Mouse (Mus musculus) CH12.LX (cell line): ENCODE data around the gene Best1. TPM values are rescaled to one million over a fixed set of nuclear protein-coding genes. Genes with fewer than 3 reads are reported as not detected.

Experiments
- DNase-seq: peaks from one replicate; pipeline ENCODE4 v3.0.0-alpha.2; 2013; ENCODE audit errors: extremely low read depth
- H3K27ac ChIP-seq: 2 replicates; pipeline ENCODE4 v1.5.1; 2012; ENCODE audit warnings: low read depth, mild to moderate bottlenecking, control low read depth, moderate library complexity; ENCODE audit not compliant: insufficient read depth
- H3K27me3 ChIP-seq: replicated peaks from 2 replicates; pipeline ENCODE3; 2012; ENCODE audit warnings: inconsistent platforms
- H3K36me3 ChIP-seq, 2 experiments: replicated peaks in 1 of 2; 2 replicates each; pipeline versions ENCODE3 to v1.6.1; 2012; ENCODE audit warnings: inconsistent platforms in 1 of 2, low read length in 1 of 2, mild to moderate bottlenecking in 1 of 2, mixed read lengths in 1 of 2, moderate library complexity in 1 of 2; ENCODE audit not compliant: control insufficient read depth in 1 of 2, insufficient read depth in 1 of 2
- H3K4me1 ChIP-seq, 2 experiments: 2 replicates each; pipeline ENCODE4 v1.6.1; 2012; ENCODE audit warnings: inconsistent platforms in 1 of 2, moderate library complexity in 1 of 2; ENCODE audit not compliant: insufficient read depth in 2 of 2, control insufficient read depth in 1 of 2
- H3K4me2 ChIP-seq: 2 replicates; pipeline ENCODE4 v1.6.1; 2012; ENCODE audit warnings: low read depth, mild to moderate bottlenecking, control low read depth; ENCODE audit not compliant: poor library complexity, insufficient read depth, severe bottlenecking
- H3K4me3 ChIP-seq, 3 experiments: fragments of 150-350 bp in 1 of 3; sonication (generic) in 1 of 3; replicated peaks in 1 of 3; 2 replicates each; pipeline versions ENCODE3 to v1.5.1; 2011 to 2012; ENCODE audit warnings: low read depth in 2 of 3, low read length in 2 of 3, mild to moderate bottlenecking in 2 of 3, moderate library complexity in 2 of 3, control low read depth in 1 of 3, improper control_type of control experiment in 1 of 3, inconsistent platforms in 1 of 3, mixed read lengths in 1 of 3; ENCODE audit not compliant: poor library complexity in 1 of 3
- H3K79me2 ChIP-seq: replicated peaks from 2 replicates; pipeline ENCODE4 v1.6.1; 2012; ENCODE audit warnings: mild to moderate bottlenecking, moderate library complexity; ENCODE audit not compliant: control insufficient read depth, poor library complexity, insufficient read depth, severe bottlenecking; ENCODE audit errors: extremely low read depth
- H3K9ac ChIP-seq: 2 replicates; pipeline ENCODE4 v1.6.1; 2012; ENCODE audit warnings: low read depth, mild to moderate bottlenecking, control low read depth, moderate library complexity; ENCODE audit not compliant: insufficient read depth
- H3K9me3 ChIP-seq: replicated peaks from 2 replicates; pipeline ENCODE3; 2012; ENCODE audit warnings: low read length, inconsistent platforms, mixed read lengths
- BHLHE40 ChIP-seq: IDR thresholded peaks from 2 replicates; pipeline ENCODE4 v1.6.1; 2011; ENCODE audit warnings: mild to moderate bottlenecking, low read depth, low read length, improper control_type of control experiment
- CHD2 ChIP-seq: IDR thresholded peaks from 2 replicates; pipeline ENCODE4 v1.6.1; 2011; ENCODE audit warnings: low read length, improper control_type of control experiment
- CTCF ChIP-seq, 2 experiments: IDR thresholded peaks in 1 of 2; conservative IDR thresholded peaks in 1 of 2; 2 replicates each; pipeline ENCODE4 v1.5.1; 2011 to 2012; ENCODE audit warnings: low read depth in 2 of 2, low read length in 2 of 2, improper control_type of control experiment in 1 of 2, inconsistent platforms in 1 of 2, mild to moderate bottlenecking in 1 of 2, moderate library complexity in 1 of 2
- E2F4 ChIP-seq: IDR thresholded peaks from 2 replicates; pipeline ENCODE4 v1.6.1; 2011; ENCODE audit warnings: low read depth, low read length, improper control_type of control experiment; ENCODE audit not compliant: insufficient replicate concordance
- GABPA ChIP-seq: IDR thresholded peaks from 2 replicates; pipeline ENCODE4 v1.6.1; 2012; ENCODE audit warnings: low read depth, low read length, improper control_type of control experiment, inconsistent platforms; ENCODE audit not compliant: insufficient replicate concordance
- JUND ChIP-seq: conservative IDR thresholded peaks from 2 replicates; pipeline ENCODE4 v1.6.1; 2011; ENCODE audit warnings: low read depth, low read length, improper control_type of control experiment
- KAT2A ChIP-seq: IDR thresholded peaks from 2 replicates; pipeline ENCODE4 v1.6.1; 2012; ENCODE audit warnings: low read length, improper control_type of control experiment, inconsistent platforms; ENCODE audit not compliant: insufficient replicate concordance
- MAFK ChIP-seq: IDR thresholded peaks from 2 replicates; pipeline ENCODE4 v1.6.1; 2011; ENCODE audit warnings: low read length, improper control_type of control experiment; ENCODE audit not compliant: insufficient replicate concordance
- MEF2A ChIP-seq: IDR thresholded peaks from 2 replicates; pipeline ENCODE4 v1.6.1; 2014; ENCODE audit warnings: low read depth, mild to moderate bottlenecking, inconsistent platforms, low read length, improper control_type of control experiment, borderline replicate concordance
- MXI1 ChIP-seq: IDR thresholded peaks from 2 replicates; pipeline ENCODE4 v1.6.1; 2011; ENCODE audit warnings: mild to moderate bottlenecking, low read depth, low read length, improper control_type of control experiment
- PAX5 ChIP-seq: IDR thresholded peaks from 2 replicates; pipeline ENCODE4 v1.6.1; 2012; ENCODE audit warnings: low read length, inconsistent platforms, mixed read lengths
- POLR2A ChIP-seq: IDR thresholded peaks from 2 replicates; pipeline ENCODE4 v1.6.1; 2011; ENCODE audit warnings: low read depth, mild to moderate bottlenecking, improper control_type of control experiment, low read length
- RAD21 ChIP-seq: IDR thresholded peaks from 2 replicates; pipeline ENCODE4 v1.6.1; 2011; ENCODE audit warnings: low read depth, mild to moderate bottlenecking, low read length, improper control_type of control experiment, moderate library complexity
- RCOR1 ChIP-seq: conservative IDR thresholded peaks from 2 replicates; pipeline ENCODE4 v1.6.1; 2012; ENCODE audit warnings: low read depth, mild to moderate bottlenecking, inconsistent platforms, low read length, improper control_type of control experiment
- SIN3A ChIP-seq: IDR thresholded peaks from 2 replicates; pipeline ENCODE4 v1.6.1; 2012; ENCODE audit warnings: low read length, improper control_type of control experiment, inconsistent platforms
- TBP ChIP-seq: conservative IDR thresholded peaks from 2 replicates; pipeline ENCODE4 v1.6.1; 2011; ENCODE audit warnings: low read depth, low read length, improper control_type of control experiment
- USF1 ChIP-seq: IDR thresholded peaks from 2 replicates; pipeline ENCODE4 v1.6.1; 2014; ENCODE audit warnings: low read depth, mild to moderate bottlenecking, inconsistent platforms, low read length, improper control_type of control experiment
- ZC3H11A ChIP-seq: IDR thresholded peaks from 2 replicates; pipeline ENCODE4 v1.6.1; 2012; ENCODE audit warnings: low read depth, mild to moderate bottlenecking, inconsistent platforms, low read length, improper control_type of control experiment
- ZMIZ1 ChIP-seq: IDR thresholded peaks from 2 replicates; pipeline ENCODE4 v1.6.1; 2012; ENCODE audit warnings: low read depth, mild to moderate bottlenecking, inconsistent platforms, low read length, improper control_type of control experiment
- dilution Hi-C: fragments of 300-500 bp; cut with MboI; formaldehyde crosslinking; loops from 2 replicates; pipeline ENCODE4 v1.14.3; 2020; ENCODE audit warnings: low sequenced_read_pairs; ENCODE audit not compliant: extremely low pct_unique_long_range_greater_than_20kb, extremely low pct_ligation_motif_present
- in situ Hi-C: fragments of 300-500 bp; cut with MboI; formaldehyde crosslinking; loops from 3 replicates; pipeline ENCODE4 v1.14.3; 2019; ENCODE audit warnings: low sequenced_read_pairs, low pct_ligation_motif_present, low pct_unique_long_range_greater_than_20kb, mixed read lengths
- polyA plus RNA-seq: library from polyadenylated mRNA; unstranded; fragments of >175 nt; gene quantifications from 2 replicates; pipeline ENCODE4 v1.2.1, GENCODE M21; 2012; ENCODE audit warnings: low read depth; ENCODE audit not compliant: insufficient read length
- total RNA-seq, 2 experiments: library from RNA; depleted of rRNA; stranded (reverse); fragments of 300-350 nt in 1 of 2; fragments of >200 nt in 1 of 2; gene quantifications; 2 replicates each; pipeline ENCODE4 v1.2.3; 2012 to 2014

Gene Best1
- total RNA-seq (2012; rRNA removed) = 0.13 TPM in 1 of 2 replicates, not detected in the other
- total RNA-seq (2014; rRNA removed) = not detected in 2 replicates
- not detected in 2 replicates for polyA plus RNA-seq

- in situ Hi-C loops = no loop called here
- Histone ChIP-seq H3K36me3 (no peaks in the 10 kb centered on the region), H3K27me3 (no peaks in the 10 kb centered on the region), H3K9me3 (peaks cover 4% of the 10 kb centered on the region), H3K27ac (no peak within 1 kb of the TSS), H3K79me2 (no peaks in the 10 kb centered on the region), H3K4me3 (no peak within 1 kb of the TSS), H3K4me2 (no peak within 1 kb of the TSS)
- DNase-seq = no peak
- TF ChIP-seq SIN3A (no peak), BHLHE40 (no peak), TBP (no peak), PAX5 (no peak), CHD2 (no peak), E2F4 (no peak), CTCF (conservative IDR thresholded peaks at IDR 0.05 in 1 of 2, IDR thresholded peaks at IDR 0.05 in 1 of 2; ENCODE audit: low read depth in 2 of 2, low read length in 2 of 2) (no peak), KAT2A (no peak), USF1 (no peak), MEF2A (no peak)
- TF ChIP-seq, all 38 proteins: peak for 0
- dilution Hi-C loops = no loop called here
- Histone ChIP-seq H3K4me1 (no peaks in the 10 kb centered on the region), H3K9ac (no peak within 1 kb of the TSS)
These were observed at the start of gene Best1, which contains the start of gene Rab3il1 for GRCm38 (mm10) chr19:10001206-10001969. Gene Best1, minus strand, starts transcription at chr19:10001633. Gene Rab3il1, plus strand, starts transcription at chr19:10001669.

GRCm38 (mm10) chr19:10050438-10050837 is 49.0 kb upstream of the Best1 start:
- H3K79me2 ChIP-seq = no peaks in the 10 kb centered on the region
- peaks cover 5 to 15% of the 10 kb centered on the region in 2 experiments; a peak in 3 of 4 replicates for H3K4me1 ChIP-seq
- no peak overlapping the region for H3K4me3 ChIP-seq
- H3K27me3 ChIP-seq = no peaks in the 10 kb centered on the region
- H3K4me2 ChIP-seq = no peak overlapping the region
- TF ChIP-seq MAFK (no peak), CTCF (conservative IDR thresholded peaks at IDR 0.05 in 1 of 2, IDR thresholded peaks at IDR 0.05 in 1 of 2; ENCODE audit: low read depth in 2 of 2, low read length in 2 of 2) (no peak), JUND (no peak), GABPA (no peak), RAD21 (no peak), MXI1 (no peak), E2F4 (no peak), ZC3H11A (no peak), ZMIZ1 (no peak), POLR2A (no peak), TBP (no peak), RCOR1 (no peak), SIN3A (no peak)
- no peak for DNase-seq
- no peaks in the 10 kb centered on the region for H3K36me3 ChIP-seq
- in situ Hi-C loops = no loop called here
- H3K9ac ChIP-seq = no peak overlapping the region
- H3K27ac ChIP-seq = no peak overlapping the region
- dilution Hi-C loops = no loop called here
- H3K9me3 ChIP-seq = no peaks in the 10 kb centered on the region
